Mouse (Mus musculus): ENCODE data around the gene Hnf1b.

Gene Hnf1b

DNA sequence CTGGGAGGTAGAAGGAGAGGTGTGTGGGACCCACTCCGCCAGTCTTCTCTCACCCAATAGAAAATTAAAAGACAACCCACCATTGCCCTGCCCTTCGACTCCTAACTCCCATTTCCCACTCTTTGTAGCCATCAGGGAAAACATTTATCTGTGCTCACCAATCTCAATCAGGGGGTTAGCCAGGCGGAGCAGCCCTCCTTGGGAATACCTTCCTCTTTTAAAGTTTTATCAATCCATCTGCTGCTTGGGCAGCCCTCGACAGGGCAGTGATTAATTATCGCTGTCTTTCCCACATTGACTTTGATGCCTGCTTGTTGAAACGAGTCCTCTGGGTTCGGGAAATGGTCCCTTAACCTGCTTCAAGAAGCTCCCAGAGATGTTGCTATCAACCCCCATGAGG lies 47.7 kb downstream of the Hnf1b start:
- no peak for DNase-seq (ENCODE audit: low read depth)

DNA sequence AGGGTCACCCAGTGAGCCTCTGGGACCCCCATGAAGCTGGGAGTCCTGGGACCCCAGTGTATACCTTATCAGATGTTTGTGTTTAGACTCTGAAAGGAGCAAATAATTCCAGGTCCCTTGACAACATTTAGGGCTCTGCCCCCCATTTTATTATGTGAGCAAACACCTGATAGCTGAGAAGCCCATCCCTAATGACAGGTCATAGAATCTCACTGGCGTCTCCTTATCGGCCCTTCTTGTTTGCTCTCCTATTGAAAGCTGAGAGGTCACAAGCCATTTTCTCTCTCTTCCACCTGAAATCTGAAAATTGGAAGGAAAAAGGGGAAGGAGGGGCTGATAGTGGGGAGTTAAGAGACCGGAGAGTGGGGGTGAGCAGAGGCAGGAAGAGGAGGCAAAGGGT lies 52.9 kb downstream of the Hnf1b start:
- no peak for DNase-seq (ENCODE audit: low read depth)

DNA sequence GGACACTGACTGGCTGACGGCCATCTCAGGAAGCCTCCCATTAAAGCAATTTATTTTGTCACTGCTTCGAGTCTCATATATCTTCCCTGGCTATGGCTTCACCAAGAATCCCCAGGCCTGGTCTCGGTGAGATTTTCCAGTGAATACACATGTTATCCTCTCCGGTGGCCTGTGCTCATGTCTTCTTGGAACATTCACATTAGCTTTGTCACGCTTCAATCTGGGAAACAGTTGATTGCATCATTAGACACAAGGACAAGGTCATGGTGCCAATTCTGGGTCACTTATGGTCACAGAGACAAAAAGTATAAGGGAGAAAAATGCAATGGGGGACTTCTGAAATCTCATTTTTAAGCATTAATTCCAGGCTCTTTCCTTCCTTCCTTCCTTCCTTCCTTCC lies 55.9 kb downstream of the Hnf1b start:
- no peak for DNase-seq (ENCODE audit: low read depth)

DNA sequence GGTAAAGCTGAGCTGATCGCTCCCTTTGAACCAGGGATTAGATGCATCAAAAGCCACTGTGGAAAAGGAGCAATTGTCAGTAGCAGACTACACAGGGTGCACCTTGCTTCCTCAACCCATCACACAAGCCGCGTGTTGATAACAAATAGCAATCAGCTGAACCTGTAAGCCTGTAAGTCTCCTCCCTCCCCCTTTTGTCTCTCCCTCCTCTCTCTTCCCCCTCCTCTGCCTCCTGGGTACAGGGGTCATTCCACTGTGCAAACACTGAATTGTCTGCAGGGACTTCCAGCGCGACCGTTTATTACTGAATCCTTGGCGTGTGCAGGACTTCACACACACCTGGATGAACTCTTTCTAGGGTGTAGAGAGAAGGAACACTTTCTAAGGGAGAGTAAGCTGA lies 58.5 kb downstream of the Hnf1b start:
- DNase-seq (ENCODE audit: low read depth) = no peak

DNA sequence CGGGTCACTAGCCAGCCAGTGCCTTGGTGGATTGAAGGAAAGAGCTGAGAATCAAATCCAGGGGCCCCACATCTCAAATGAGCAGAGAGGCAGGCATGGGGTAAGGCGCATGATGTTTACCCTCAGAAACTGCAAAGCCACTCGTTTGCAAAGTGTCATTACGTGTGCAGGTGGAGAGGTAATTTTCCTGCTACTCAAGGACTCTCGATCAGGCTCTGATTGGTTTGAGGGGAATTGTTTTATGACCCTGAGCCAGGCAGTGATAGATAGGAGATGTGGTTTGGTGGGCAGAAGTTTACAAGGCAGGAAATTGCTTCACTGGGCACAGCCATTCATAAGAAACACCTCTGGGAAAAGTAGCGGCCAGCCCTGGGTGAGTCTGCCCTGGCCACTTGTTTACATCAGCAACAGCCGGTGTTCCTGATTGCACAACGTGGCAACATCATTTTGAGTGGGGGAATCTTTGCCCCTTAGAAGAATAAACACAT lies 64.0 kb downstream of the Hnf1b start:
- DNase-seq (ENCODE audit: low read depth) = no peak

DNA sequence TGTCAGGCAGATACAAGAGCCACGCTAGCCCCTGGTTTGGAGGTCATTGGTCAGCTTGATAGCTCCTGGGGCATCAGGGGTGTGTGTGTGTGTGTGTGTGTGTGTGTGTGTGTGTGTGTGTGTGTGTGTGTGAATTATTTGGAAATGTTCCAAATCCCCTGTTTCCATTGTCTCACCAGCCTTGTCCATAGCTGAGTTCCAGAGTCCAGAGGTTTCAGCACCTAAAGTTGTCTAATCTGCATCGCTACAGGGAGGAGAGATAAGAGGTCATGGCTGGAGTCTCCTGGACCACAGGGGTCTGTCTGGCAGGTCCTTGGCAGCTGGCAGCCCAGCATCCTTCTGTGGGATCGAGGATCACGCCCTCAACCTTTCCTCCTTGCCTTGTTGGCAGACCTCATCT lies 64.6 kb downstream of the Hnf1b start:
- DNase-seq (ENCODE audit: low read depth) = no peak

GRCm38 (mm10) chr11:83922600-83922999 lies 72.7 kb downstream of the Hnf1b start:
- no peak for DNase-seq (ENCODE audit: low read depth)

- no peak for DNase-seq (ENCODE audit: low read depth)
Observed at GRCm38 (mm10) chr11:83927097-83927496, 77.2 kb downstream of the Hnf1b start.

DNA sequence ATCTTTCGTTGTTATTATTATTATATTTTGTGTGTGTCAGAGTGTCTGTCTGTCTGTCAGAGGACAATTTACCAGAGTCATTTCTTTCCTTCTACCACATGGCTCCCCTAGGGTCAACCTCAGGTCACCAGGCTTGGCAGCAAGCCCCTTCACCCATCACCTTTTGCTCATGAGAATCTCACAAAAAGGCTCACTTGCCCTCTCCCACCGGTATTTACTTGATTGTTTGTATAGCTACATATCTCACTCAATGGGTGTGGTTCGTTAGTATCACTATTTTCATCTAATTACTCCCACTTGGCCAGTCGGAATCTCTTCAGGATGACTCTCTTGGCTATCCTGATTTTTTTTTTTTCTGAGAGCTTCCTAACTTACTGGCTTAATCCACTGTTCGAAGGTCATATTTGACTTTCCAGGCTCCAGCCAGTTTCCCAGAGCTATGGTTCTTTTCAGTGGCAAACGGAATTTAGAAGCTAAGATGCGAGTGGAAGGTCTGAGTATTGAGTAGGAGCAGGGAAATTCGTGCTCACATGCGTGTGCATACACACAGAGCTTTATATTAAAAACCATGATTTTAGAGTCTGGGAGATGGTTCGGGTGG lies 82.7 kb downstream of the Hnf1b start:
- no peak for DNase-seq (ENCODE audit: low read depth)

DNA sequence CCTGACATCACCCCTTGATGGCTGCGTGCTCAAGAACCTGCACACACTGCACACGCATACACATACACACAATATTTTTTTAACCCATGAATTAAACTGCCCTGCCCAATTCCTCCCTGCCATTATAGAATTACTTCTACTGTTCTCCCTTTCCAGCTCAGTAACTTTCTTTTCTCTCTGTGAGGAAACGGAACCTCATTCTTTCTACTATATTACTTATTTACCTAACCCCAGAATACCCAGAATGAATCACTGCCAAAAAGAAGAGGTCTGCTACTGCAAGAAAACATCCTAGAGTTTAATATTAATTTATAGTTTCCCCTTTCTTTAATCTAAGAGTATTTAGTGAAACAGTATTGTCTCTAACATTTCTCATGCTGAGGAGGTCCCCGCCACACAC lies 83.5 kb downstream of the Hnf1b start:
- DNase-seq (ENCODE audit: low read depth) = no peak

GRCm38 (mm10) chr11:83935986-83936665 lies 86.3 kb downstream of the Hnf1b start:
- peak; percentile 53 for DNase-seq (ENCODE audit: low read depth)

DNA sequence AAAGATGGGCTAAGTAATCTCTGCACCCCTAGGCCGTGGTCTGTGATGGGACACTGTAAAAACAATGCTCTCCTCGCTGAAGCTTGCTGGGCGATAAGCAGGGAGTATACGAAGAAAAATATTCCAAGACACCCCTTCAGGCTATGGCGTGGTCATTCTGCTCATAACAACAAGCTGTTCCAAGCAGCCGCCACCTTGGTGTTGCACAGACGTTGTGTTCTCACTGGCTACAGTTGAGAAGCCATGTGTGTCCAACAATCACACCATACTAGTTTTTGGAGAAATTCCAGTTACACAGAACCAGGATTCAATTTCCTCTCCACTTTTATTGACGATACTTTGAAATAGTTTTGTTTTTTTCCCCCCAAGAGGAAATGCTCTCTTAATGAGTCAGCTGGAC lies 88.7 kb downstream of the Hnf1b start:
- DNase-seq (ENCODE audit: low read depth) = no peak

GRCm38 (mm10) chr11:83941950-83942840 lies 92.3 kb downstream of the Hnf1b start, which contains the start of gene Ddx52:
Gene Ddx52 (plus strand): TSS chr11:83942062.
- DNase-seq (ENCODE audit: low read depth) = peak; percentile 87

All from c-Kit-positive CD71-negative TER-119-negative erythroid progenitor cells, embryonic 14.5 days (primary cell).